Mouse (Mus musculus): ENCODE results near the gene Lmx1b. TPM values are rescaled to one million over a fixed set of nuclear protein-coding genes. Genes with fewer than 3 reads are reported as not detected.

The Lmx1b gene
- total and polyA plus RNA-seq, 3 experiments: 0.05 to 1.5 TPM; not detected in 1

DNA sequence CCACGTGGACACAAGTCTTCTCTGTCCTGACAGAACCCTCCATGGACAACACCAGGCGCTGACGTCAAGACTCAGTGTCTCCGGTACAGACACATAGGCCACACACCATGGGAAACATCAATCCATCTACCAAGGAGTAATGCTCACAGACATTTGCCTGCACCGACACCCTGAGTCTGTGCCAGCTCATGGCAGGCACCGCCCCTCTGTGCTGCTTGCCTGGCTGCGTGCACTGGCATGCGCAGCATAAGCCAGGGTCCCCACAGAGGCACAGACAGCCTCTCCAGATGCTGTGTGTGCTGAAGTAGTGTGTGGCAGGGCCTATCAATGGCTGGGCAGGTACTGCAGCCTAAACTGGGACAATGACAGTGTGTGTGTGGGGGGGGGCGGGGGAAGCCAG lies 22.6 kb downstream of the Lmx1b start:
- H3K4me1 ChIP-seq (ENCODE audit: insufficient read depth, low read depth, low read length): no peaks in the 10 kb centered on the region
- TF ChIP-seq POLR2AphosphoS5 (IDR thresholded peaks at IDR 0.05; ENCODE audit: insufficient replicate concordance, low read depth, low read length) (no peak), GATA1 (IDR thresholded peaks at IDR 0.05; ENCODE audit: borderline replicate concordance, low read length) (no peak), CTCF (IDR thresholded peaks at IDR 0.05; ENCODE audit: low read depth, low read length) (no peak), GATA2 (IDR thresholded peaks at IDR 0.05; ENCODE audit: borderline replicate concordance, low read depth, low read length) (no peak)
- no peak for DNase-seq (ENCODE audit: low spot score)
- ATAC-seq (ENCODE audit: extremely low read depth, insufficient number of reproducible peaks, low FRiP score, poor library complexity, severe bottlenecking): no peak
- no peaks in the 10 kb centered on the region for H3K9me3 ChIP-seq (replicated peaks)
- H3K36me3 ChIP-seq (replicated peaks): no peaks in the 10 kb centered on the region
- H3K4me3 ChIP-seq (ENCODE audit: low read depth, low read length): no peak overlapping the region
- peaks cover 3% of the 10 kb centered on the region; the same call in 1 of the 2 replicates for H3K27me3 ChIP-seq (ENCODE audit: insufficient read depth, low read length)

DNA sequence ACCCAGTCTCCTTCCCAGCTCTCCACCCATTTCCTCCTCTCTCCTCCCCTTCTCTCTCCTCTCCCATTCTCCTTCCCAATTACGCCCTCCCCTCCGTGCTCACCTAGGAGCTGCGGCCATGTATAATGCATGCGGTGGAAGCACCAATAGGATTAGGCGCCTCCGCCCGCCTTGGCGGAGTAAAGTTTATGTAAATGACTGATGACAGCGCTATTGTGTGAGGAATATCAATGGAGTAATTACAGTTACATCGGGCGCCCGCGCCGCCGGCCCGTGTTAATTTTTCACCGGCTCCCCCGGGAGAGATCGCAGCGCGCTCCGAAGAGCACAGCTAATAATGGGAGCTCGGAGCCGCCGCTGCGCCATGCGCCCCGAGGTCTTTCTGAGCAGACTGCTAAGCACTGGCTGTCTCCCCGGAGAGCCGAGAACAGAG lies 23.9 kb downstream of the Lmx1b start:
- ATAC-seq (ENCODE audit: extremely low read depth, insufficient number of reproducible peaks, low FRiP score, poor library complexity, severe bottlenecking) (no peak), DNase-seq (ENCODE audit: low spot score) (no peak)
- H3K4me1 ChIP-seq (ENCODE audit: insufficient read depth, low read depth, low read length): no peaks in the 10 kb centered on the region
- TF ChIP-seq TAL1 (conservative IDR thresholded peaks at IDR 0.05; ENCODE audit: low read depth, low read length): no peak
- TF ChIP-seq GATA2 (IDR thresholded peaks at IDR 0.05; ENCODE audit: borderline replicate concordance, low read depth, low read length): no peak
- no peaks in the 10 kb centered on the region for H3K36me3 ChIP-seq (replicated peaks)
- no peaks in the 10 kb centered on the region; the same call in 1 of the 2 replicates for H3K27me3 ChIP-seq (ENCODE audit: insufficient read depth, low read length)
- no peak overlapping the region for H3K4me3 ChIP-seq (ENCODE audit: low read depth, low read length)
- no peaks in the 10 kb centered on the region for H3K9me3 ChIP-seq (replicated peaks)

DNA sequence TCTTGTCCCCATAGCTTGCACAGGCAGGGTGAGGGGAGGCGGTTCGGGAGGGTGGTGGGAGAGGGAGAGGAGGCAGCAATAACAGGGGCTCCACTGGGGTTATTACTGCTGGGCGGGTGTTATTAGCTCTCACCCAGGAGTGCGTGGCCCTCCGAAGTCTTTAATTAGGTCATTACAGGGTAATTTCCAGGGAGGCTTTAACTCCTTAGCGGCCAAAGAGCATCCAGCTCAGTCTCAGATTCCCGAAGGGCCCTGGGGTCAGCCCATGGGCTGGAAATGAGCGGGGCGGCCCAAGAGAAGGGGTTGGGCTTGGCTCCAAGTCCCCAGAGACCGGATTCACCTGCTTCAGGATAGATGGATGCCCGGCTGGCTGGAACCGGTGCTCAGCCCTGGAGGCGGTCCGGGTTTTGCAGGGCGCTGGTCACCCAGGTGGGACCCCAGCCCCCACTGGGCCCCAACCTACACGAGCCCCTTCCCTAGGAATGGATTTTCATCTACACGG lies 24.4 kb downstream of the Lmx1b start:
- no peaks in the 10 kb centered on the region for H3K9me3 ChIP-seq (replicated peaks)
- no peak overlapping the region for H3K4me3 ChIP-seq (ENCODE audit: low read depth, low read length)
- no peaks in the 10 kb centered on the region; the same call in 1 of the 2 replicates for H3K27me3 ChIP-seq (ENCODE audit: insufficient read depth, low read length)
- TF ChIP-seq GATA2 (IDR thresholded peaks at IDR 0.05; ENCODE audit: borderline replicate concordance, low read depth, low read length): no peak
- TF ChIP-seq TAL1 (conservative IDR thresholded peaks at IDR 0.05; ENCODE audit: low read depth, low read length): no peak
- TF ChIP-seq CTCF (IDR thresholded peaks at IDR 0.05; ENCODE audit: low read depth, low read length): no peak
- TF ChIP-seq GATA1 (IDR thresholded peaks at IDR 0.05; ENCODE audit: borderline replicate concordance, low read length): no peak
- no peak for TF ChIP-seq POLR2AphosphoS5 (IDR thresholded peaks at IDR 0.05; ENCODE audit: insufficient replicate concordance, low read depth, low read length)
- DNase-seq (ENCODE audit: low spot score): no peak
- ATAC-seq (ENCODE audit: extremely low read depth, insufficient number of reproducible peaks, low FRiP score, poor library complexity, severe bottlenecking): no peak
- no peaks in the 10 kb centered on the region for H3K4me1 ChIP-seq (ENCODE audit: insufficient read depth, low read depth, low read length)
- no peaks in the 10 kb centered on the region for H3K36me3 ChIP-seq (replicated peaks)

DNA sequence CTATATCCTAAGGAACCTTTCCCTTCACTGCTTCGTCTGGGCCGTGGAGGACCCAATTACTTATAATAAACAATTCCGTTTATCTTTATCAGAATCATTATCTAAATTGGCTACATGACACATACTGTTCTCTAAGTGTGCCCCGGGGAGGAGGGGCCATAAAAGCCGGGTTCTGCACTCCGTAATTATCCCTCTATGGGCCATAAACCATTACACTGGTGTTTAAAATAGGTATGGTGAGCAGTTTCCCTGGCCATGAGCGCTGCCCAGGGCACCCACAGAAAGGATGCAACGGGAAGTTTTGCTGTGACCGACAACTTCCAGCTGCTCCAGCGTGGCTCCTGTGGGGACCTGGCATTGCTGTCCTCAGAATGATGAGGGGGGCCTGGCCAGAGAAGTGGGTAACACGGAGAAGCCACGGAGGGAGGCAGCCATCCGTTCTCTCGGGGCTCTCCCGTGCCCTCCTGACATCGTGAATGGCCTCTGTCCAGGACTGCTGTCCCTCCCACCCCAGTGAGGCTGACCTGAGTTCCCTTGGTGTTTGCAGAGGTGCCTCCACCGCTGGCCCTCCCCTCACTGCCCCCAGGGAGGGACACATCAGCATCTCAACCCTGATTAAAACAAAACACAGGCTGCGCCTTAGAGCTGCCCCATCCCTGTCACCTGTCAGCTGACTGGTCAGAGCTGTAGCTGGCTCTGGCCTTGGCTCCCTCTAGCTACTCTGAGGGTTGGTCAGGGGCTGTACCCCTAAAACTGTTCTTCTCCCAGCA lies 34.6 kb downstream of the Lmx1b start:
- no peaks in the 10 kb centered on the region for H3K9me3 ChIP-seq (replicated peaks)
- peaks cover 14% of the 10 kb centered on the region for H3K27me3 ChIP-seq (ENCODE audit: insufficient read depth, low read length)
- H3K4me3 ChIP-seq (ENCODE audit: low read depth, low read length): no peak overlapping the region
- TF ChIP-seq GATA1 (IDR thresholded peaks at IDR 0.05; ENCODE audit: borderline replicate concordance, low read length): no peak
- no peak for TF ChIP-seq TAL1 (conservative IDR thresholded peaks at IDR 0.05; ENCODE audit: low read depth, low read length)
- TF ChIP-seq POLR2AphosphoS5 (IDR thresholded peaks at IDR 0.05; ENCODE audit: insufficient replicate concordance, low read depth, low read length): no peak
- no peak for TF ChIP-seq CTCF (IDR thresholded peaks at IDR 0.05; ENCODE audit: low read depth, low read length)
- TF ChIP-seq GATA2 (IDR thresholded peaks at IDR 0.05; ENCODE audit: borderline replicate concordance, low read depth, low read length): no peak
- ATAC-seq (ENCODE audit: extremely low read depth, insufficient number of reproducible peaks, low FRiP score, poor library complexity, severe bottlenecking) (no peak), DNase-seq (ENCODE audit: low spot score) (no peak)
- H3K4me1 ChIP-seq (ENCODE audit: insufficient read depth, low read depth, low read length): no peaks in the 10 kb centered on the region
- H3K36me3 ChIP-seq (replicated peaks): no peaks in the 10 kb centered on the region

DNA sequence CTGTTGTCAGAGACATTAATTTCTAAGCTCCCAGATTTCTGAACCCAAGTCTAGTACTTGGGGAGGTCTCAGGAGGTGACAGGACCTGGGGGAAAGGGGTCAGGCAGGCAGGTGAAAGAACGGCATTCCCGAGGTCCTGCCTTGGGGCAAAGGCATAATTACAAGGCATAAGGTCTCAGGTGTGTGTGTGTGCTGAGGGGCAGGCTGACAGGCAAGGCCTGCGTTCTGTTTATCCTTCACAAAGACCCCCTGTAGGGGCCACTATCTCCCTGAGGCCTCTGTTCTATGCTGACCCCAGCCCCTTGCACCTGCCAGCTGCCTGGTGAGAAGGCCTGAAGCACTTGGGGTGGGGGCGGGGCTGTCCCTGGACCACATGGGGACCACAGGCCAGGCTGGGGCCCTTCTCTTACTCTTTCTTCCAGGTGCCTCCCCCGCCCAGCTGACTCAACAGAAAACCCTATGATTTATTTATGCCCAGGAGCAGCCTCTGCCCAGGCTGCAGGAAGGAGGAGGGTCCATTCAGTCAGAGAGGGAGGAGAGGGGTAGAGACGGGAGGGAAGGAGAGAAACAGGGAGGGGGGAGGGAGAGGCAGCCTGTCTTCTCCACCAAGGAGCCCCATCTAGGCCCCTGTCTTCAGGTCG lies 35.3 kb downstream of the Lmx1b start:
- TF ChIP-seq TAL1 (conservative IDR thresholded peaks at IDR 0.05; ENCODE audit: low read depth, low read length) (no peak), GATA1 (IDR thresholded peaks at IDR 0.05; ENCODE audit: borderline replicate concordance, low read length) (no peak), CTCF (IDR thresholded peaks at IDR 0.05; ENCODE audit: low read depth, low read length) (no peak), GATA2 (IDR thresholded peaks at IDR 0.05; ENCODE audit: borderline replicate concordance, low read depth, low read length) (no peak), POLR2AphosphoS5 (IDR thresholded peaks at IDR 0.05; ENCODE audit: insufficient replicate concordance, low read depth, low read length) (no peak)
- ATAC-seq (ENCODE audit: extremely low read depth, insufficient number of reproducible peaks, low FRiP score, poor library complexity, severe bottlenecking): no peak

DNA sequence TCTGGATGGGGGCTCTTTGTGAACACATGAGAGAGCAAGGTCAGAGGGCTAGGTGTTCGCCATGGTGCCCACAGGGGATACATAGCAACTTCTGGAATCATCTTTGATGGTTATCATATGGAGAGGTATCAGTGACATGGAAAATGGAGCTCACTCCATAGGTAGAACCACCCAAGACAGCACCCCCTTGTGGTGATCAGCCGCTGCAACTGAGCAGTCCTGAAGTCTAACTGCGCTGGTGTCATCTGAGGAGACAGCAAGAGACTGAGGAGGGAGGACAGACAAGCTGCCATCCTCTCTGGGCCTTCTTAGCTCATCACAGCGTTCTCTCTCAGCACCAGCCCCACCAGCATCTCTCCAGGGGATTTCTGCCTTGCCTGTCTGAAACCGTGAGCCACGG lies 39.8 kb downstream of the Lmx1b start:
- Histone ChIP-seq H3K36me3 (replicated peaks) (no peaks in the 10 kb centered on the region), H3K27me3 (ENCODE audit: insufficient read depth, low read length) (peaks cover 6% of the 10 kb centered on the region; the same call in 1 of the 2 replicates), H3K4me3 (ENCODE audit: low read depth, low read length) (no peak overlapping the region), H3K9me3 (replicated peaks) (no peaks in the 10 kb centered on the region), H3K4me1 (ENCODE audit: insufficient read depth, low read depth, low read length) (no peaks in the 10 kb centered on the region)
- no peak for TF ChIP-seq TAL1 (conservative IDR thresholded peaks at IDR 0.05; ENCODE audit: low read depth, low read length)
- ATAC-seq (ENCODE audit: extremely low read depth, insufficient number of reproducible peaks, low FRiP score, poor library complexity, severe bottlenecking) (no peak), DNase-seq (ENCODE audit: low spot score) (no peak)

More for the DNA sequence above, 35.3 kb downstream of the Lmx1b start:
- H3K9me3 ChIP-seq (replicated peaks): no peaks in the 10 kb centered on the region
- H3K4me3 ChIP-seq (ENCODE audit: low read depth, low read length): no peak overlapping the region
- no peaks in the 10 kb centered on the region for H3K4me1 ChIP-seq (ENCODE audit: insufficient read depth, low read depth, low read length)
- H3K36me3 ChIP-seq (replicated peaks): no peaks in the 10 kb centered on the region
- no peak for DNase-seq (ENCODE audit: low spot score)
- peaks cover 12% of the 10 kb centered on the region for H3K27me3 ChIP-seq (ENCODE audit: insufficient read depth, low read length)
